Comparison of ENCODE assay signal across 8 mouse cellular contexts in the genomic region with DNA sequence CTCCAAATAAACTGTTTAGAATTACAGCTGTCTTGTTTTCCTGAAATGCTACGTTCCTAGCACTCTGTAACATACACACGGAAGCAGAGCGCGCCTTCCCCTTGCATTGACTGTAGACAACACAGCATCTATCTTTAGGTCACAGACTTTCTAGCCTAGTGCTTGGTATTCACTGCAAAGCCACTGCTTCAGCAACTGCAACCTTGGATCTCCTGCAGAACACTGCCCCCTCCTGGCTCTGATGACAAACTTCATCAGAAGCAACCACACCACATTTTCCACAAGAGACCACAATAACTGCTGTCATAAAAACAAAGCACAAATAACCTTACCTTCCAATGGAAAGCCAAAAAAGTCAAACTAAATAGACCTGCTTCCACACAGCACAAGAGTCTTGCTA. TPM values are rescaled to one million over a fixed set of nuclear protein-coding genes. Genes with fewer than 3 reads are reported as not detected.
A peak's percentile ranks its signal among the peaks of the same experiment; 100 is the strongest.
DNase-seq lines count a peak whose midpoint lies in the region; ATAC-seq lines count a peak whose summit lies in the region.

No protein-coding gene starts in this region.

- DNase-seq in 3T3-L1 (ENCODE audit: low read depth, low spot score) = peak; percentile 66
- peak; percentile 34 for DNase-seq in c-Kit-positive CD71-negative TER-119-negative erythroid progenitor cells, embryonic 14.5 days (ENCODE audit: low read depth)
- DNase-seq in liver, embryonic 11.5 days (ENCODE audit: low spot score) = no peak
- no peak for DNase-seq in urinary bladder, postnatal 10 days (ENCODE audit: low spot score)

- peak; percentile 91 for ATAC-seq in CD4-positive, CD25-positive, alpha-beta regulatory T cell, adult 4 months
- ATAC-seq in forebrain, embryonic 12.5 days (ENCODE audit: low FRiP score) = peak; percentile 47; the same call in 1 of the 2 replicates
- ATAC-seq in hindbrain, embryonic 15.5 days (ENCODE audit: low FRiP score, low read depth) = peak; percentile 40; the same call in 1 of the 2 replicates
- 0 out of 2 replicates have a peak, but pooled peaks have one; percentile 29 for ATAC-seq in liver, embryonic 11.5 days (replicated peaks; ENCODE audit: low FRiP score)
- peak; percentile 60; the same call in 1 of the 2 replicates for ATAC-seq in neural tube, embryonic 14.5 days (ENCODE audit: low read depth)

- H3K4me1 ChIP-seq in forebrain, embryonic 12.5 days = peaks cover 4% of the 10 kb centered on the region; the same call in 1 of the 2 replicates
- H3K4me1 ChIP-seq in hindbrain, embryonic 15.5 days (replicated peaks) = peaks cover 4% of the 10 kb centered on the region; the same call in 1 of the 2 replicates
- no peaks in the 10 kb centered on the region for H3K4me1 ChIP-seq in liver, embryonic 11.5 days (replicated peaks; ENCODE audit: control insufficient read depth, insufficient read depth, low read length)
- H3K4me1 ChIP-seq in neural tube, embryonic 14.5 days (ENCODE audit: control insufficient read depth, insufficient read depth, low read length) = no peaks in the 10 kb centered on the region

- H3K9me3 ChIP-seq in forebrain, embryonic 12.5 days = no peaks in the 10 kb centered on the region
- H3K9me3 ChIP-seq in hindbrain, embryonic 15.5 days = no peaks in the 10 kb centered on the region
- H3K9me3 ChIP-seq in liver, embryonic 11.5 days (ENCODE audit: control insufficient read depth, low read length) = no peaks in the 10 kb centered on the region
- H3K9me3 ChIP-seq in neural tube, embryonic 14.5 days (ENCODE audit: control insufficient read depth, low read length) = no peaks in the 10 kb centered on the region

- 76% methylated on average over 4 of the region's 4 CpGs for WGBS in forebrain, embryonic 12.5 days
- WGBS in hindbrain, embryonic 15.5 days = 69% methylated on average over 4 of the region's 4 CpGs
- 82% methylated on average over 4 of the region's 4 CpGs for WGBS in liver, embryonic 11.5 days
- WGBS in neural tube, embryonic 14.5 days = 85% methylated on average over 4 of the region's 4 CpGs

- no peaks in the 10 kb centered on the region for H3K27me3 ChIP-seq in forebrain, embryonic 12.5 days
- H3K27me3 ChIP-seq in hindbrain, embryonic 15.5 days = no peaks in the 10 kb centered on the region
- H3K27me3 ChIP-seq in liver, embryonic 11.5 days (replicated peaks; ENCODE audit: control insufficient read depth, insufficient read depth, low read length) = no peaks in the 10 kb centered on the region
- H3K27me3 ChIP-seq in neural tube, embryonic 14.5 days (ENCODE audit: control insufficient read depth, insufficient read depth, low read length) = no peaks in the 10 kb centered on the region

- H3K4me3 ChIP-seq in forebrain, embryonic 12.5 days (replicated peaks) = no peak overlapping the region
- no peak overlapping the region for H3K4me3 ChIP-seq in hindbrain, embryonic 15.5 days
- H3K4me3 ChIP-seq in liver, embryonic 11.5 days (ENCODE audit: low read depth, low read length) = no peak overlapping the region
- H3K4me3 ChIP-seq in neural tube, embryonic 14.5 days (ENCODE audit: low read depth, low read length) = no peak overlapping the region

- no peak overlapping the region for H3K9ac ChIP-seq in forebrain, embryonic 12.5 days
- H3K9ac ChIP-seq in hindbrain, embryonic 15.5 days = no peak overlapping the region
- H3K9ac ChIP-seq in liver, embryonic 11.5 days (ENCODE audit: low read depth, low read length) = no peak overlapping the region
- H3K9ac ChIP-seq in neural tube, embryonic 14.5 days (replicated peaks; ENCODE audit: low read depth, low read length) = no peak overlapping the region

- peaks cover 4% of the 10 kb centered on the region for H3K36me3 ChIP-seq in forebrain, embryonic 12.5 days (replicated peaks)
- peaks cover 9% of the 10 kb centered on the region; the same call in 1 of the 2 replicates for H3K36me3 ChIP-seq in hindbrain, embryonic 15.5 days
- H3K36me3 ChIP-seq in liver, embryonic 11.5 days (ENCODE audit: control insufficient read depth, insufficient read depth, low read length) = no peaks in the 10 kb centered on the region; the same call in none of the 2 replicates
- H3K36me3 ChIP-seq in neural tube, embryonic 14.5 days (ENCODE audit: control insufficient read depth, insufficient read depth, low read length) = peaks cover 7% of the 10 kb centered on the region

- no peak overlapping the region for H3K27ac ChIP-seq in forebrain, embryonic 12.5 days
- no peak overlapping the region for H3K27ac ChIP-seq in hindbrain, embryonic 15.5 days (replicated peaks)
- H3K27ac ChIP-seq in liver, embryonic 11.5 days (ENCODE audit: low read depth, low read length) = no peak overlapping the region
- H3K27ac ChIP-seq in neural tube, embryonic 14.5 days (ENCODE audit: low read depth, low read length) = no peak overlapping the region

- no peak overlapping the region for H3K4me2 ChIP-seq in forebrain, embryonic 12.5 days
- no peak overlapping the region for H3K4me2 ChIP-seq in hindbrain, embryonic 15.5 days
- H3K4me2 ChIP-seq in liver, embryonic 11.5 days = no peak overlapping the region
- no peak overlapping the region for H3K4me2 ChIP-seq in neural tube, embryonic 14.5 days (ENCODE audit: low read depth, low read length)

RNA-seq across cellular contexts. Expression of gene Tbpl1, which starts 17.2 kb away (rescaled TPM):
- polyA plus RNA-seq in CD4-positive, CD25-positive, alpha-beta regulatory T cell, adult 4 months (2017; shearing (Covaris generic)) = 10 to 100 TPM; 58.0 to 67.6 TPM
- polyA plus RNA-seq in forebrain, embryonic 12.5 days (2016; fragmentation: Nextera tagmentation; extraction: Ambion mirVana) = 118 and 122 TPM in 2 replicates
- 79.6 and 86.8 TPM in 2 replicates for polyA plus RNA-seq in hindbrain, embryonic 15.5 days (2015; fragmentation: Nextera tagmentation; extraction: Ambion mirVana)
- polyA plus RNA-seq in liver, embryonic 11.5 days (2014; fragmentation: Nextera tagmentation; extraction: Ambion mirVana) = 54.0 and 61.9 TPM in 2 replicates
- polyA plus RNA-seq in neural tube, embryonic 14.5 days (2014; fragmentation: Nextera tagmentation; extraction: Ambion mirVana) = 97.4 and 105 TPM in 2 replicates

Comparison
In these comparisons a context has a peak if more than half of its experiments do, and no peak if none do; other contexts are left out.
1. DNase-seq: peak in 3T3-L1 (single experiment) and c-Kit-positive CD71-negative TER-119-negative erythroid progenitor cells, embryonic 14.5 days (single experiment); none in liver, embryonic 11.5 days (single experiment) and urinary bladder, postnatal 10 days (single experiment).
2. ATAC-seq: peak in every context shown above with its lines; median percentile 91 in CD4-positive, CD25-positive, alpha-beta regulatory T cell, adult 4 months; 60 in neural tube, embryonic 14.5 days; 47 in forebrain, embryonic 12.5 days; 40 in hindbrain, embryonic 15.5 days; 29 in liver, embryonic 11.5 days.